Comparison of ENCODE assay signal across 9 mouse cellular contexts in the genomic region with DNA sequence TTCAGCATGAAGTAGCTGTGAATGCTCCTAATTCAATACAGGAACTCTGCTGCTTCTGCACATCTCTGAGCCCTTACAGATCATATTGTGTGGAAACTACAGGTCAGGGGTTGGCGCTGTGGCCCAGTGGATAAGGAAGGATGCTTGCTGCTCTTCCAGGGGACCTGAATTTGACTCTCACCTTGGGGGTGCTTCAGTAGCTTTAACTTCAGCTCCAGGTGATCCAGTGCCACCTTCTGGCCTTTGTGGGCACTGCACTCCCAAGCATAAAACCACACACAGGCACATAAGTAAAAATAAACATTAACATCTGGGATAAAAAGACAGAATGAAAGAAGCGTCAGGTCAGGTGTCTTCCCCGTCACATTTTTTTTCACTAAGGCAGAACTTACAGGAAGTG.
DNase-seq lines count a peak whose midpoint lies in the region; ATAC-seq and TF ChIP-seq lines count a peak whose summit lies in the region.
"Had no signal": no experiment of that assay in that cellular context is flagged by ENCODE, and none has a peak within 500 bp of the region (broad histone marks: within the 10 kb centered on the region; RNA-seq: fewer than 3 reads in every experiment).

No protein-coding gene starts in this region.

- no peak overlapping the region for H3K27ac ChIP-seq in kidney, embryonic 15.5 days
- no peak overlapping the region for H3K27ac ChIP-seq in midbrain, embryonic 14.5 days (replicated peaks; ENCODE audit: low read depth, low read length)
- H3K27ac ChIP-seq: embryonic facial prominence, embryonic 13.5 days had no signal

- no peaks in the 10 kb centered on the region for H3K4me1 ChIP-seq in kidney, embryonic 15.5 days
- H3K4me1 ChIP-seq in E14TG2a.4 (replicated peaks; ENCODE audit: low read depth, low read length), result no peaks in the 10 kb centered on the region
- peaks cover 10% of the 10 kb centered on the region; the same call in 1 of the 2 replicates for H3K4me1 ChIP-seq in midbrain, embryonic 14.5 days (ENCODE audit: control insufficient read depth, insufficient read depth, low read length)

- H3K9ac ChIP-seq in kidney, embryonic 15.5 days, result no peak overlapping the region
- no peak overlapping the region for H3K9ac ChIP-seq in midbrain, embryonic 14.5 days (replicated peaks; ENCODE audit: low read length)
- H3K9ac ChIP-seq: embryonic facial prominence, embryonic 13.5 days had no signal

- DNase-seq in kidney, adult 11 months, result peak; percentile 23
- DNase-seq in adrenal gland, adult 2 months, result peak; percentile 42
- DNase-seq in fibroblast of lung, adult 2 months (ENCODE audit: low read depth), result peak; percentile 21
- DNase-seq in layer of hippocampus, postnatal 10 days (ENCODE audit: low spot score in 2 of 2), result peak; percentile 62 to 66
- peak; percentile 72 for DNase-seq in midbrain, embryonic 14.5 days
- DNase-seq in gastrocnemius, adult 18-20 months (ENCODE audit: low spot score), result no peak

- no peak overlapping the region for H3K4me2 ChIP-seq in kidney, embryonic 15.5 days
- H3K4me2 ChIP-seq in midbrain, embryonic 14.5 days (ENCODE audit: low read length), result no peak overlapping the region

- H3K36me3 ChIP-seq in kidney, embryonic 15.5 days, result no peaks in the 10 kb centered on the region
- no peaks in the 10 kb centered on the region for H3K36me3 ChIP-seq in E14TG2a.4 (ENCODE audit: insufficient read depth, low read length)
- H3K36me3 ChIP-seq in midbrain, embryonic 14.5 days (ENCODE audit: control insufficient read depth, insufficient read depth, low read length), result no peaks in the 10 kb centered on the region
- H3K36me3 ChIP-seq: embryonic facial prominence, embryonic 13.5 days had no signal

- 68% methylated on average over 3 of the region's 3 CpGs for WGBS in kidney, embryonic 15.5 days
- WGBS in midbrain, embryonic 14.5 days, result 59% methylated on average over 3 of the region's 3 CpGs

- no peaks in the 10 kb centered on the region for H3K9me3 ChIP-seq in kidney, embryonic 15.5 days (replicated peaks)
- no peaks in the 10 kb centered on the region for H3K9me3 ChIP-seq in E14TG2a.4 (ENCODE audit: low read length)
- H3K9me3 ChIP-seq in midbrain, embryonic 14.5 days (ENCODE audit: control insufficient read depth, low read length), result no peaks in the 10 kb centered on the region
- H3K9me3 ChIP-seq: embryonic facial prominence, embryonic 13.5 days had no signal

- no peak overlapping the region for H3K4me3 ChIP-seq in kidney, embryonic 15.5 days (replicated peaks)
- no peak overlapping the region for H3K4me3 ChIP-seq in E14TG2a.4 (replicated peaks; ENCODE audit: low read length)
- no peak overlapping the region for H3K4me3 ChIP-seq in midbrain, embryonic 14.5 days (replicated peaks; ENCODE audit: low read depth, low read length)
- H3K4me3 ChIP-seq: embryonic facial prominence, embryonic 13.5 days had no signal

- no peaks in the 10 kb centered on the region for H3K27me3 ChIP-seq in kidney, embryonic 15.5 days
- H3K27me3 ChIP-seq in E14TG2a.4 (ENCODE audit: insufficient read depth, low read length), result no peaks in the 10 kb centered on the region
- no peaks in the 10 kb centered on the region for H3K27me3 ChIP-seq in midbrain, embryonic 14.5 days (ENCODE audit: control insufficient read depth, insufficient read depth, low read length)
- H3K27me3 ChIP-seq: embryonic facial prominence, embryonic 13.5 days had no signal

- ATAC-seq in kidney, embryonic 15.5 days (replicated peaks; ENCODE audit: low FRiP score), result no peak
- ATAC-seq in midbrain, embryonic 14.5 days (ENCODE audit: low FRiP score, low TSS enrichment), result no peak

- TF ChIP-seq CTCF in E14TG2a.4 (conservative IDR thresholded peaks at IDR 0.05; ENCODE audit: low read length), result peak; percentile 57
